Mouse (Mus musculus) C2C12 (cell line): ENCODE data around the gene Dusp28. TPM values are rescaled to one million over a fixed set of nuclear protein-coding genes. Genes with fewer than 3 reads are reported as not detected.

Experiments used
- H3K27me3 ChIP-seq: one replicate; pipeline ENCODE4 v1.6.1; 2011; ENCODE audit not compliant: control insufficient read depth, insufficient read depth, insufficient read length
- H3K36me3 ChIP-seq: one replicate; pipeline ENCODE4 v1.6.1; 2011; ENCODE audit not compliant: control insufficient read depth, insufficient read depth
- H3K4me3 ChIP-seq: one replicate; pipeline ENCODE4 v1.5.1; 2011; ENCODE audit warnings: mild to moderate bottlenecking, control low read depth; ENCODE audit not compliant: poor library complexity, insufficient read depth, severe bottlenecking
- H3K79me2 ChIP-seq: one replicate; pipeline ENCODE4 v1.6.1; 2011; ENCODE audit not compliant: control insufficient read depth, insufficient read depth
- H3K79me3 ChIP-seq: one replicate; pipeline ENCODE4 v1.6.1; 2011; ENCODE audit warnings: low read depth, control low read depth
- H3ac ChIP-seq: one replicate; pipeline ENCODE3; 2011; ENCODE audit warnings: low read depth; ENCODE audit not compliant: control insufficient read depth, insufficient read length
- CEBPB ChIP-seq: IDR thresholded peaks from one replicate; pipeline ENCODE4 v1.6.1; 2011; ENCODE audit warnings: low read depth, mild to moderate bottlenecking, control low read depth, moderate library complexity
- CTCF ChIP-seq: IDR thresholded peaks from one replicate; pipeline ENCODE4 v1.5.1; 2011; ENCODE audit not compliant: control insufficient read depth, insufficient read depth, insufficient read length
- FOSL1 ChIP-seq: IDR thresholded peaks from one replicate; pipeline ENCODE4 v1.8.0; 2011; ENCODE audit warnings: mild to moderate bottlenecking, low read length; ENCODE audit not compliant: poor library complexity, insufficient read depth, severe bottlenecking
- MAX ChIP-seq: IDR thresholded peaks from one replicate; pipeline ENCODE4 v1.6.1; 2011; ENCODE audit warnings: mild to moderate bottlenecking, control low read depth
- MYOD1 ChIP-seq: IDR thresholded peaks from one replicate; pipeline ENCODE4 v1.6.1; 2011; ENCODE audit warnings: low read depth; ENCODE audit not compliant: control insufficient read depth, insufficient read length
- MYOG ChIP-seq: IDR thresholded peaks from one replicate; pipeline ENCODE4 v1.6.1; 2011; ENCODE audit not compliant: control insufficient read depth, insufficient read length; ENCODE audit errors: extremely low read depth
- USF1 ChIP-seq: IDR thresholded peaks from one replicate; pipeline ENCODE4 v1.6.1; 2011; ENCODE audit warnings: low read depth, mild to moderate bottlenecking, control low read depth, moderate library complexity
- polyA plus RNA-seq: library from polyadenylated mRNA; unstranded; fragments of >200 nt; fragmentation: generic; extraction: Trizol; gene quantifications from one replicate; pipeline ENCODE4 v1.2.1, GENCODE M21; 2012; ENCODE audit warnings: missing spikeins

The Dusp28 gene
- polyA plus RNA-seq, 1 experiment, result 9.3 TPM

GRCm38 (mm10) chr1:92879266-92879665 is 27.5 kb upstream of the Dusp28 start:
- no peaks in the 10 kb centered on the region for H3K79me3 ChIP-seq
- no peak overlapping the region for H3ac ChIP-seq
- peaks cover 32% of the 10 kb centered on the region for H3K27me3 ChIP-seq
- H3K36me3 ChIP-seq, result no peaks in the 10 kb centered on the region
- TF ChIP-seq MAX, result no peak
- no peak for TF ChIP-seq USF1
- no peak for TF ChIP-seq CTCF
- no peak for TF ChIP-seq MYOG
- TF ChIP-seq FOSL1, result no peak
- H3K4me3 ChIP-seq, result no peak overlapping the region
- H3K79me2 ChIP-seq, result no peaks in the 10 kb centered on the region

GRCm38 (mm10) chr1:92880101-92880500 is 26.7 kb upstream of the Dusp28 start:
- H3ac ChIP-seq, result no peak overlapping the region
- TF ChIP-seq FOSL1 (no peak), MYOD1 (no peak), MAX (no peak), CTCF (no peak), CEBPB (no peak), MYOG (no peak), USF1 (no peak)
- H3K79me2 ChIP-seq, result no peaks in the 10 kb centered on the region
- no peak overlapping the region for H3K4me3 ChIP-seq
- H3K36me3 ChIP-seq, result no peaks in the 10 kb centered on the region
- H3K27me3 ChIP-seq, result peaks cover 39% of the 10 kb centered on the region
- H3K79me3 ChIP-seq, result no peaks in the 10 kb centered on the region

DNA sequence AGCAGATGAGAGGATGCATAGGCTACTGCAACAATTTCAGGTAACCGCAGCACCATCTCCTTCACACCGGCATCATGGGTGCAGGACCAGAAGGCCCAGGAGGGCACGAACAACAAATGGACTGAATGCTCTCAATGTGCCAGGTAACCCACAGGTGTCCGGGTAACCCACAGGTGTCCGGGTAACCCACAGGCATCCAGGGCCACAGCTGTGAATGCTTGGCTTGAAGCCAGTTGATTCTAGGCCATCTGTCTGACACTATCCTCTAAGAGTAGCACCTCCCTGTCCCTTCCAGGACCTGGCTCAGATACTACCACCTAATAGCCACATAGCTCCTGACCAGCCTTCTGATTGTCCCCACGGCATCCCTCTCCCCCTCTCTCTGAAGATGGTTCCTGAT is 24.8 kb upstream of the Dusp28 start:
- Histone ChIP-seq H3K79me3 (no peaks in the 10 kb centered on the region), H3K4me3 (no peak overlapping the region)
- TF ChIP-seq USF1 (no peak), MYOD1 (no peak), CEBPB (no peak), MAX (no peak), CTCF (no peak)

GRCm38 (mm10) chr1:92888901-92889655 is 17.7 kb upstream of the Dusp28 start:
- H3K79me2 ChIP-seq, result no peaks in the 10 kb centered on the region
- no peaks in the 10 kb centered on the region for H3K79me3 ChIP-seq
- no peaks in the 10 kb centered on the region for H3K36me3 ChIP-seq
- no peak for TF ChIP-seq MAX
- no peak for TF ChIP-seq MYOG
- no peak for TF ChIP-seq FOSL1
- H3K4me3 ChIP-seq, result no peak overlapping the region
- peaks cover 20% of the 10 kb centered on the region for H3K27me3 ChIP-seq
- H3ac ChIP-seq, result no peak overlapping the region

More for the DNA sequence above, 24.8 kb upstream of the Dusp28 start:
- Histone ChIP-seq H3K36me3 (no peaks in the 10 kb centered on the region), H3K79me2 (no peaks in the 10 kb centered on the region), H3ac (no peak overlapping the region), H3K27me3 (peaks cover 39% of the 10 kb centered on the region)

GRCm38 (mm10) chr1:92892791-92893190 is 14.0 kb upstream of the Dusp28 start:
- Histone ChIP-seq H3K4me3 (no peak overlapping the region), H3ac (no peak overlapping the region), H3K36me3 (no peaks in the 10 kb centered on the region), H3K79me2 (no peaks in the 10 kb centered on the region), H3K27me3 (no peaks in the 10 kb centered on the region), H3K79me3 (no peaks in the 10 kb centered on the region)
- TF ChIP-seq MYOG (no peak), USF1 (no peak), MAX (no peak), FOSL1 (no peak)

GRCm38 (mm10) chr1:92893896-92894295 is 12.9 kb upstream of the Dusp28 start:
- H3ac ChIP-seq, result no peak overlapping the region
- no peak for TF ChIP-seq CTCF
- no peak for TF ChIP-seq FOSL1
- no peak for TF ChIP-seq MYOG
- no peak for TF ChIP-seq USF1
- TF ChIP-seq MAX, result no peak
- TF ChIP-seq CEBPB, result no peak
- no peak for TF ChIP-seq MYOD1
- H3K27me3 ChIP-seq, result no peaks in the 10 kb centered on the region
- H3K79me2 ChIP-seq, result no peaks in the 10 kb centered on the region
- H3K4me3 ChIP-seq, result no peak overlapping the region
- no peaks in the 10 kb centered on the region for H3K36me3 ChIP-seq
- H3K79me3 ChIP-seq, result no peaks in the 10 kb centered on the region
